Mouse (Mus musculus) heart, postnatal 0 days (tissue): ENCODE data around the gene Epha2.

Source experiments
- CTCF ChIP-seq: IDR thresholded peaks from 2 replicates; pipeline ENCODE4 v1.5.1; 2016; ENCODE audit warnings: antibody characterized with exemption, control low read depth, low read depth
- EP300 ChIP-seq: IDR thresholded peaks from 2 replicates; pipeline ENCODE4 v1.6.1; 2016; ENCODE audit warnings: antibody characterized with exemption, low read depth

GRCm38 (mm10) chr4:141267837-141268236 lies 33.2 kb upstream of the Epha2 start:
- peak; percentile 87 for TF ChIP-seq CTCF
- TF ChIP-seq EP300: no peak
